Mouse (Mus musculus) spleen, adult 18-20 months (tissue): ENCODE measurements around the gene Rhox7a.
"Not testable (repeated sequence)": the region's sequence is repeated elsewhere in the genome, so short reads cannot be mapped to it uniquely, and the experiment has no call there.

Source experiments
- DNase-seq, 2 experiments: peaks; one replicate each; pipeline ENCODE4 v3.0.0; 2022; ENCODE audit warnings: mixed read lengths in 2 of 2

Gene Rhox7a

DNA sequence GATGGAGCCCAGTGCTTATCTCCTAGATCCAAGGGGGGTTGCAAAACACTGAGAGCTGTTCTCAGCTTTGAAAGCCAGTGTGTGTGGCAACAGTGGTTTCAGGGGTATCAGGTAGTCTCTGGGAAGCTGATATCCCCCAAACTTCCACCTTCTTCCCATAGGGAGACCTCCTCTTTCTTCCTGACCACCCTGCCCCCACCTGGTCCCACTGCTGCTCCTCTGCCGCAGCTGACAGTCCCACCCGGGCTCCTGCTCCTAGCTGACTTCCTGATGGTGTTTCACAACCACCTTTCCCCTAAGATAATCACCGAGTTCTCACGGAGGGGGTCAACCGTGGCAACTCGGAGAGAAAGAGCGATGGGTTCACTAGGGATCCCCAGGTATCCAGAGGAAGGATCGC, at the start of gene Rhox7a:
Gene Rhox7a (plus strand): TSS at position 301 of the 400 bp plus-strand sequence.
- not testable (repeated sequence) for DNase-seq

GRCm38 (mm10) chrX:37807286-37808080, 24.0 kb upstream of the Rhox7a start:
- no peak for DNase-seq

DNA sequence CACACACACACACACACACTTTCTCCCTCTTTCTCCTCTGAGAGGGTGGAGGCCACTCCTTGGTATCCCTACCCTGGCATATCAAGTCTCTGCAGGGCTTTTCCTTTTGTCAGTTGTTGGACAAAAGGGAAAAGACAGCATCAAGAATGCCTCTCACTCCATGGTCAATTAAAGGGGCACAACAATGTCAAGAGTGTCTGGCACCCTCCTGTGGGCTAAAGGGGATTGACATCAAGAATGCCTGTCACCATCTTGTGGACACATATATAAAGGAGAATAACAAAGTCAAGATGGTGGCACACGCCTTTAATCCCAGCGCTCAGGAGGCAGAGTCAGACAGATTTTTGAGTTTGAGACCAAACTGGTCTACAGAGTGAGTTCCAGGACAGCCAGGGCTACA, 22.1 kb upstream of the Rhox7a start:
- DNase-seq: no peak

DNA sequence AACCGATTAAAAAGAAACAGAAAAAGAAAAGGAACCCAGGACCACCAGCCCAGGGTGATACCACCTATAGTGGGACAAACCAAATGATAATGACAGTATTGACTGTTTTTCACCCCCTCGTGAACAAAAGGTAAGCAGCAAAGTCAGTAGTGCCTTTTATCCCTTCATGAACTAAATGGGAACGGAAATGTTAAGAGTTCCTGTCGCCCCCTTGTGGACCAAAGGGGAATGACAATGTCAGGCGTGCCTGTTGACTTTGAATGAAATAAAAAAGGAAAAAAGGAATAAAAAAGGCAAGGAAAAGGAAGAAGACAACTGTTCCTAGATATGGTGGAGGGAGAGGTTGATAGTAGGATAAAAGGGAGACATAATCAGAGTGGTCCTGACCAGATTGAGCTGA, 20.3 kb upstream of the Rhox7a start:
- DNase-seq: peak in 1 of 2 experiments; percentile 1

DNA sequence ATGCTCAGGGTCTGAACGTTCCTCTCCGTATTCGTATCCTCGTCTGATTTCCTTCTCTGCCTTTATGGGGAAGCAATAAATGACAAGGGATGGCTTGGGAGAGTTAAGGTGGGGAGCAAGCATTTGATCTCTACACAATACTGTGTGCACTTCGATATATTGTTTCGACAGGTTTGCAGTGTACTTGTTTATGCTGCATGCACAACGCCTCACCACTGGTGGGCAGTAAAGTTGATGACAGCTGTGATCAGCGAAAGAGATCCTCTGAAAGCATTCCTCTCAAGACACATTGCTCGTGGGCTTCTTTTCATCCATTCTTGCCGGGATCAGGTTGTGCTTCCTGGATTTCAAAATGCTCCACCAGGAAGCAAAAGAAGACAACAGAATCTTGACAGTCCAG, 15.8 kb upstream of the Rhox7a start:
- no peak for DNase-seq

GRCm38 (mm10) chrX:37826610-37827009, 4.9 kb upstream of the Rhox7a start, which contains the start of gene Rhox6:
Gene Rhox6, plus strand, starts transcription at chrX:37826910.
- not testable (repeated sequence) for DNase-seq

DNA sequence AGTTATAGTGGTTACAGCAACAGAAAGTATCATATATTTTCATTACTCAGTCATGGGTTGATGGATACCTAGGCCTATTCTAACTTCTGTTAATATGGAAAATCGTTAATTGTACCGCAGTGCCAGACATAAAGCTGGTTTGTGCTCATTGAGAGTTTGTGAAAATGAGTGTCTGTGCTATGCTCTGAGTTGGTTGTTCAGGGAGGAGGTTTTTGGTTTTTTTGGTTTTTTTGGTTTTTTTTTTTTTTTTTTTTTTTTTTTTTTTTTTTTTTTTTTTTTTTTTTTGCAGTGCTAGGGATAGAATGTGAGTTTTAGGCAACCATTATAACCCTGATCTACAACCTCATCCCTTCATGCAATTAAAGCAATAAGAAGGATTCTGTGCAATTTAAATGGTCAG, 40.2 kb downstream of the Rhox7a start:
- no peak for DNase-seq

DNA sequence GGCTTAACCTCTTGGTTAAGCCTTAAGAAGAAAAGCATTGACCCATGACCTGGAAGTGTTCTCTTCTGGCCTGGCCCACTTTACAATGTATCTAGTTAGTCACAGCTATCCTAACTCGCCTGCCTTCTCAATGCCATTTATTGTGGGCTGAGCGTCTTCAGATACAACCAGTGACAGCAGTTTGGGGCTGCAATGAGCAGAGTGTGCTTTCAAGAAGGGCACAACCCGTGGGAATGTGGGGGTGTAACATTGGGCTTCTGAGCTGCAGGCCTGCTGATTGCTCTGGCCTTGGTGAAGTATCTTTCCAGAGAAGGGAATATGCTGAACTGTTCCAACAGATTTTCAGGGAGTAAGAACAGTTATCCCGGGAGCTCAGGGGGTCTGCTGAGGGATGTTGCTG, 47.4 kb downstream of the Rhox7a start, which contains the start of gene Rhox8:
Gene Rhox8 (minus strand): TSS at position 101 of the 400 bp plus-strand sequence.
- DNase-seq: no peak
